Mouse (Mus musculus): ENCODE results near the gene Erp27. TPM values are rescaled to one million over a fixed set of nuclear protein-coding genes. Genes with fewer than 3 reads are reported as not detected.

Erp27 gene
- polyA plus RNA-seq, 1 experiment: 0.05 TPM

GRCm38 (mm10) chr6:136883961-136884360 lies 38.0 kb downstream of the Erp27 start:
- H3K36me3 ChIP-seq (ENCODE audit: control insufficient read depth, insufficient read depth): no peaks in the 10 kb centered on the region
- H3ac ChIP-seq (ENCODE audit: control insufficient read depth, insufficient read length): no peak overlapping the region
- no peak for TF ChIP-seq POLR2AphosphoS2 (IDR thresholded peaks at IDR 0.05; ENCODE audit: insufficient read length, low read depth)
- no peak for TF ChIP-seq TCF3 (IDR thresholded peaks at IDR 0.05; ENCODE audit: insufficient read length, low read depth)
- TF ChIP-seq MAX (IDR thresholded peaks at IDR 0.05; ENCODE audit: low read depth): no peak
- no peak for TF ChIP-seq CEBPB (IDR thresholded peaks at IDR 0.05; ENCODE audit: insufficient read depth, poor library complexity, severe bottlenecking)
- TF ChIP-seq USF1 (IDR thresholded peaks at IDR 0.05; ENCODE audit: low read depth): no peak
- no peak for TF ChIP-seq REST (IDR thresholded peaks at IDR 0.05; ENCODE audit: insufficient read depth, insufficient read length)
- no peak for TF ChIP-seq E2F4 (IDR thresholded peaks at IDR 0.05; ENCODE audit: insufficient read depth)
- TF ChIP-seq TCF12 (IDR thresholded peaks at IDR 0.05; ENCODE audit: insufficient read depth, poor library complexity, severe bottlenecking): no peak
- TF ChIP-seq SRF (IDR thresholded peaks at IDR 0.05; ENCODE audit: control insufficient read depth, insufficient read length, low read depth): no peak
- TF ChIP-seq MYOG (IDR thresholded peaks at IDR 0.05; ENCODE audit: control insufficient read depth in 1 of 3, insufficient read depth in 1 of 3, insufficient read length in 2 of 3, low read depth in 2 of 3): no peak
- TF ChIP-seq MYOD1 (IDR thresholded peaks at IDR 0.05; ENCODE audit: control insufficient read depth in 1 of 3, insufficient read length in 2 of 3, low read depth in 2 of 3): no peak
- no peak for TF ChIP-seq POLR2A (IDR thresholded peaks at IDR 0.05; ENCODE audit: insufficient read length, low read depth)
- no peak overlapping the region for H3K4me2 ChIP-seq (ENCODE audit: low read depth)
- no peaks in the 10 kb centered on the region for H3K79me2 ChIP-seq (ENCODE audit: control insufficient read depth, insufficient read depth)
- H3K4me3 ChIP-seq: no peak overlapping the region
- no peaks in the 10 kb centered on the region for H3K27me3 ChIP-seq (ENCODE audit: control insufficient read depth, insufficient read depth, insufficient read length)

- TF ChIP-seq MYOG (IDR thresholded peaks at IDR 0.05; ENCODE audit: control insufficient read depth in 1 of 3, insufficient read depth in 1 of 3, insufficient read length in 2 of 3, low read depth in 2 of 3) (no peak), POLR2AphosphoS2 (IDR thresholded peaks at IDR 0.05; ENCODE audit: insufficient read length, low read depth) (no peak), SRF (IDR thresholded peaks at IDR 0.05; ENCODE audit: control insufficient read depth, insufficient read length, low read depth) (no peak), TCF3 (IDR thresholded peaks at IDR 0.05; ENCODE audit: insufficient read length, low read depth) (no peak), MYOD1 (IDR thresholded peaks at IDR 0.05; ENCODE audit: control insufficient read depth in 1 of 3, insufficient read length in 2 of 3, low read depth in 2 of 3) (no peak), REST (IDR thresholded peaks at IDR 0.05; ENCODE audit: insufficient read depth, insufficient read length) (no peak), TCF12 (IDR thresholded peaks at IDR 0.05; ENCODE audit: insufficient read depth, poor library complexity, severe bottlenecking) (no peak), MAX (IDR thresholded peaks at IDR 0.05; ENCODE audit: low read depth) (no peak), E2F4 (IDR thresholded peaks at IDR 0.05; ENCODE audit: insufficient read depth) (no peak), POLR2A (IDR thresholded peaks at IDR 0.05; ENCODE audit: insufficient read length, low read depth) (no peak), CEBPB (IDR thresholded peaks at IDR 0.05; ENCODE audit: insufficient read depth, poor library complexity, severe bottlenecking) (no peak), USF1 (IDR thresholded peaks at IDR 0.05; ENCODE audit: low read depth) (no peak)
- no peaks in the 10 kb centered on the region for H3K79me2 ChIP-seq (ENCODE audit: control insufficient read depth, insufficient read depth)
- H3K36me3 ChIP-seq (ENCODE audit: control insufficient read depth, insufficient read depth): no peaks in the 10 kb centered on the region
- H3ac ChIP-seq (ENCODE audit: control insufficient read depth, insufficient read length): no peak overlapping the region
- no peak overlapping the region for H3K4me2 ChIP-seq (ENCODE audit: low read depth)
- H3K4me3 ChIP-seq: no peak overlapping the region
- no peaks in the 10 kb centered on the region for H3K27me3 ChIP-seq (ENCODE audit: control insufficient read depth, insufficient read depth, insufficient read length)
Measured at GRCm38 (mm10) chr6:136883431-136883915, 38.5 kb downstream of the Erp27 start.

GRCm38 (mm10) chr6:136881678-136882077 lies 40.3 kb downstream of the Erp27 start:
- no peak for TF ChIP-seq POLR2A (IDR thresholded peaks at IDR 0.05; ENCODE audit: insufficient read length, low read depth)
- no peak for TF ChIP-seq SRF (IDR thresholded peaks at IDR 0.05; ENCODE audit: control insufficient read depth, insufficient read length, low read depth)
- no peak for TF ChIP-seq TCF12 (IDR thresholded peaks at IDR 0.05; ENCODE audit: insufficient read depth, poor library complexity, severe bottlenecking)
- no peak for TF ChIP-seq MYOD1 (IDR thresholded peaks at IDR 0.05; ENCODE audit: control insufficient read depth in 1 of 3, insufficient read length in 2 of 3, low read depth in 2 of 3)
- TF ChIP-seq MAX (IDR thresholded peaks at IDR 0.05; ENCODE audit: low read depth): no peak
- no peak for TF ChIP-seq REST (IDR thresholded peaks at IDR 0.05; ENCODE audit: insufficient read depth, insufficient read length)
- TF ChIP-seq MYOG (IDR thresholded peaks at IDR 0.05; ENCODE audit: control insufficient read depth in 1 of 3, insufficient read depth in 1 of 3, insufficient read length in 2 of 3, low read depth in 2 of 3): no peak
- TF ChIP-seq USF1 (IDR thresholded peaks at IDR 0.05; ENCODE audit: low read depth): no peak
- no peak for TF ChIP-seq TCF3 (IDR thresholded peaks at IDR 0.05; ENCODE audit: insufficient read length, low read depth)
- no peak for TF ChIP-seq CEBPB (IDR thresholded peaks at IDR 0.05; ENCODE audit: insufficient read depth, poor library complexity, severe bottlenecking)
- no peak for TF ChIP-seq E2F4 (IDR thresholded peaks at IDR 0.05; ENCODE audit: insufficient read depth)
- TF ChIP-seq POLR2AphosphoS2 (IDR thresholded peaks at IDR 0.05; ENCODE audit: insufficient read length, low read depth): no peak

GRCm38 (mm10) chr6:136875670-136876069 lies 46.3 kb downstream of the Erp27 start, which contains the start of gene Mgp:
Gene Mgp, minus strand, starts transcription at chr6:136875823.
- TF ChIP-seq MAX (IDR thresholded peaks at IDR 0.05; ENCODE audit: low read depth) (no peak), POLR2A (IDR thresholded peaks at IDR 0.05; ENCODE audit: insufficient read length, low read depth) (peak; percentile 51)
- Histone ChIP-seq H3K4me3 (peak within 1 kb of the TSS; percentile 5), H3ac (ENCODE audit: control insufficient read depth, insufficient read length) (no peak within 1 kb of the TSS), H3K36me3 (ENCODE audit: control insufficient read depth, insufficient read depth) (no peaks in the 10 kb centered on the region), H3K27me3 (ENCODE audit: control insufficient read depth, insufficient read depth, insufficient read length) (no peaks in the 10 kb centered on the region), H3K4me2 (ENCODE audit: low read depth) (peak within 1 kb of the TSS; percentile 64), H3K79me2 (ENCODE audit: control insufficient read depth, insufficient read depth) (no peaks in the 10 kb centered on the region)

More at GRCm38 (mm10) chr6:136881678-136882077, 40.3 kb downstream of the Erp27 start:
- no peaks in the 10 kb centered on the region for H3K36me3 ChIP-seq (ENCODE audit: control insufficient read depth, insufficient read depth)
- H3K79me2 ChIP-seq (ENCODE audit: control insufficient read depth, insufficient read depth): no peaks in the 10 kb centered on the region
- no peak overlapping the region for H3K4me3 ChIP-seq
- H3ac ChIP-seq (ENCODE audit: control insufficient read depth, insufficient read length): no peak overlapping the region
- H3K27me3 ChIP-seq (ENCODE audit: control insufficient read depth, insufficient read depth, insufficient read length): no peaks in the 10 kb centered on the region
- H3K4me2 ChIP-seq (ENCODE audit: low read depth): no peak overlapping the region

- H3K4me3 ChIP-seq: peak overlapping the region; percentile 5
- no peaks in the 10 kb centered on the region for H3K36me3 ChIP-seq (ENCODE audit: control insufficient read depth, insufficient read depth)
- H3K4me2 ChIP-seq (ENCODE audit: low read depth): peak overlapping the region; percentile 64
- H3ac ChIP-seq (ENCODE audit: control insufficient read depth, insufficient read length): no peak overlapping the region
- no peaks in the 10 kb centered on the region for H3K79me2 ChIP-seq (ENCODE audit: control insufficient read depth, insufficient read depth)
- TF ChIP-seq SRF (IDR thresholded peaks at IDR 0.05; ENCODE audit: control insufficient read depth, insufficient read length, low read depth) (no peak), MAX (IDR thresholded peaks at IDR 0.05; ENCODE audit: low read depth) (no peak), TCF3 (IDR thresholded peaks at IDR 0.05; ENCODE audit: insufficient read length, low read depth) (no peak), POLR2A (IDR thresholded peaks at IDR 0.05; ENCODE audit: insufficient read length, low read depth) (no peak), USF1 (IDR thresholded peaks at IDR 0.05; ENCODE audit: low read depth) (no peak), TCF12 (IDR thresholded peaks at IDR 0.05; ENCODE audit: insufficient read depth, poor library complexity, severe bottlenecking) (no peak)
- H3K27me3 ChIP-seq (ENCODE audit: control insufficient read depth, insufficient read depth, insufficient read length): no peaks in the 10 kb centered on the region
Measured at GRCm38 (mm10) chr6:136874599-136874998, 47.4 kb downstream of the Erp27 start.

Measured in myocyte (in vitro differentiated cells).